In the genomic region with DNA sequence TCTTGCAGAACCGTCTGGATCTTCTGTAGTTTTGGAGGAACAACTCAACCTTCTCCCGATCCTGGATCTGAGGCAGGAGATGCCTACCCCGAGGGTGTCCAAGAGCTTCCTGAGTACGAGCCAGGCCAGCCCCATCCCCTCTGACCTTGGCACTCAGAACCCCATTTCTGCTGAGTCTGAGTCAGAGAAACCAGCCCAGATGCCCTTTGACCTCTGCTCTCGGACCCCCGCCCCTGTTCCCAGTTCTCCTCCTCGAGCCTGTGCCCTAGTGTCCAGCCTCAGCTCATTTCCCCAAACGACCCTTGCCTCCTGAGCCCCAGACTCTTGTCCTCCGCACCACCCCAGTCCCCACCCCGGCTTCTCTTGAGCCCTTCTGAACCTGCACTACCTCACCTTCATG, we compare ENCODE assay signal across 8 mouse cellular contexts. TPM values are rescaled to one million over a fixed set of nuclear protein-coding genes. Genes with fewer than 3 reads are reported as not detected.
DNase-seq lines count a peak whose midpoint lies in the region; ATAC-seq and TF ChIP-seq lines count a peak whose summit lies in the region.

No protein-coding gene starts in this region.

- no peak overlapping the region for H3K27ac ChIP-seq in heart, embryonic 12.5 days (ENCODE audit: poor library complexity, severe bottlenecking)
- H3K27ac ChIP-seq in brown adipose tissue, adult 24 weeks (replicated peaks; ENCODE audit: low read depth, low read length): no peak overlapping the region
- no peak overlapping the region for H3K27ac ChIP-seq in intestine, postnatal 0 days (ENCODE audit: low read depth, low read length)
- no peak overlapping the region for H3K27ac ChIP-seq in midbrain, embryonic 13.5 days

- H3K4me3 ChIP-seq in heart, embryonic 12.5 days: peak overlapping the region; percentile 76
- peak overlapping the region; percentile 68 for H3K4me3 ChIP-seq in brown adipose tissue, adult 24 weeks (ENCODE audit: insufficient read depth, low read depth, low read length)
- peak overlapping the region; percentile 65 for H3K4me3 ChIP-seq in intestine, postnatal 0 days (ENCODE audit: low read depth, low read length)
- peak overlapping the region; percentile 68 for H3K4me3 ChIP-seq in midbrain, embryonic 13.5 days (replicated peaks)

- H3K9ac ChIP-seq in heart, embryonic 12.5 days: peak overlapping the region; percentile 76
- H3K9ac ChIP-seq in intestine, postnatal 0 days (ENCODE audit: low read depth, low read length): 0 out of 2 replicates have a peak overlapping the region, but pooled peaks have one; percentile 50
- peak overlapping the region; percentile 80 for H3K9ac ChIP-seq in midbrain, embryonic 13.5 days (replicated peaks)

- H3K27me3 ChIP-seq in heart, embryonic 12.5 days (replicated peaks): no peaks in the 10 kb centered on the region
- H3K27me3 ChIP-seq in intestine, postnatal 0 days (replicated peaks; ENCODE audit: control insufficient read depth, insufficient read depth, low read length): no peaks in the 10 kb centered on the region
- H3K27me3 ChIP-seq in midbrain, embryonic 13.5 days: no peaks in the 10 kb centered on the region

- no peak for TF ChIP-seq CTCF in intestine, postnatal 0 days (IDR thresholded peaks at IDR 0.05; ENCODE audit: low read depth)

- H3K4me2 ChIP-seq in heart, embryonic 12.5 days: peak overlapping the region; percentile 97
- peak overlapping the region; percentile 99 for H3K4me2 ChIP-seq in intestine, postnatal 0 days (replicated peaks; ENCODE audit: low read depth)
- H3K4me2 ChIP-seq in midbrain, embryonic 13.5 days (replicated peaks): peak overlapping the region; percentile 93

- H3K36me3 ChIP-seq in heart, embryonic 12.5 days: peaks cover 34% of the 10 kb centered on the region
- peaks cover 13% of the 10 kb centered on the region; the same call in 1 of the 2 replicates for H3K36me3 ChIP-seq in intestine, postnatal 0 days (ENCODE audit: control insufficient read depth, insufficient read depth)
- peaks cover 41% of the 10 kb centered on the region for H3K36me3 ChIP-seq in midbrain, embryonic 13.5 days

- no peaks in the 10 kb centered on the region for H3K9me3 ChIP-seq in heart, embryonic 12.5 days (replicated peaks)
- no peaks in the 10 kb centered on the region for H3K9me3 ChIP-seq in intestine, postnatal 0 days (ENCODE audit: control insufficient read depth)
- H3K9me3 ChIP-seq in midbrain, embryonic 13.5 days: no peaks in the 10 kb centered on the region

- no peak for DNase-seq in heart, adult 9 months (ENCODE audit: low spot score in 2 of 2)
- DNase-seq in cerebellum, postnatal 10 days: no peak
- DNase-seq in ovary, adult 18-20 months (ENCODE audit: low spot score): no peak

- 33% methylated on average over 10 of the region's 10 CpGs for WGBS in heart, embryonic 12.5 days
- WGBS in intestine, postnatal 0 days: 31% methylated on average over 10 of the region's 10 CpGs
- 38% methylated on average over 10 of the region's 10 CpGs for WGBS in midbrain, embryonic 13.5 days

- peaks cover 12% of the 10 kb centered on the region for H3K4me1 ChIP-seq in heart, embryonic 12.5 days (replicated peaks)
- H3K4me1 ChIP-seq in brown adipose tissue, adult 24 weeks (ENCODE audit: control insufficient read depth, insufficient read depth, insufficient read length, low read length): no peaks in the 10 kb centered on the region
- H3K4me1 ChIP-seq in intestine, postnatal 0 days (replicated peaks; ENCODE audit: control insufficient read depth, insufficient read depth, low read length): no peaks in the 10 kb centered on the region; the same call in 1 of the 2 replicates
- H3K4me1 ChIP-seq in midbrain, embryonic 13.5 days (replicated peaks): peaks cover 16% of the 10 kb centered on the region

- no peak for ATAC-seq in heart, embryonic 12.5 days (ENCODE audit: insufficient number of reproducible peaks, low FRiP score)
- ATAC-seq in intestine, postnatal 0 days: 0 out of 2 replicates have a peak, but pooled peaks have one; percentile 11
- peak; percentile 38 for ATAC-seq in midbrain, embryonic 13.5 days
- ATAC-seq in erythroid progenitor cell, adult 5-6 weeks (replicated peaks; ENCODE audit: low FRiP score, poor library complexity, severe bottlenecking): no peak

RNA-seq across cellular contexts. Expression of a gene that starts 1.2 kb away (rescaled TPM):
- polyA plus RNA-seq in heart, embryonic 12.5 days (2016; fragmentation: Nextera tagmentation; extraction: Ambion mirVana): 3.1 and 3.3 TPM in 2 replicates
- 4.0 and 5.4 TPM in 2 replicates for polyA plus RNA-seq in brown adipose tissue, adult 24 weeks (2012; ENCODE audit: insufficient read depth, insufficient read length, missing spikeins)
- 0.21 and 0.69 TPM in 2 replicates for polyA plus RNA-seq in intestine, postnatal 0 days (2015; fragmentation: Nextera tagmentation; extraction: Ambion mirVana)
- 6.0 TPM in 2 replicates for polyA plus RNA-seq in midbrain, embryonic 13.5 days (2015; fragmentation: Nextera tagmentation; extraction: Ambion mirVana)
- not detected in 2 replicates for total RNA-seq in erythroid progenitor cell, adult 5-6 weeks (2015; ENCODE audit: low replicate concordance)
- not detected in 2 replicates for total RNA-seq in erythroid progenitor cell, adult 5-6 weeks (2017; ENCODE audit: low replicate concordance)

RNA-seq across cellular contexts. Expression of a gene that starts 13.4 kb away (rescaled TPM):
- polyA plus RNA-seq in heart, embryonic 12.5 days (2016; fragmentation: Nextera tagmentation; extraction: Ambion mirVana): not detected in 2 replicates
- not detected in 2 replicates for polyA plus RNA-seq in brown adipose tissue, adult 24 weeks (2012; ENCODE audit: insufficient read depth, insufficient read length, missing spikeins)
- 0.10 and 0.18 TPM in 2 replicates for polyA plus RNA-seq in intestine, postnatal 0 days (2015; fragmentation: Nextera tagmentation; extraction: Ambion mirVana)
- not detected in 2 replicates for polyA plus RNA-seq in midbrain, embryonic 13.5 days (2015; fragmentation: Nextera tagmentation; extraction: Ambion mirVana)
- total RNA-seq in erythroid progenitor cell, adult 5-6 weeks (2015; ENCODE audit: low replicate concordance): not detected in 2 replicates
- total RNA-seq in erythroid progenitor cell, adult 5-6 weeks (2017; ENCODE audit: low replicate concordance): not detected in 2 replicates

RNA-seq across cellular contexts. Expression of a gene that starts 45.6 kb away (rescaled TPM):
- 30.0 and 31.0 TPM in 2 replicates for polyA plus RNA-seq in heart, embryonic 12.5 days (2016; fragmentation: Nextera tagmentation; extraction: Ambion mirVana)
- 31.6 and 33.3 TPM in 2 replicates for polyA plus RNA-seq in brown adipose tissue, adult 24 weeks (2012; ENCODE audit: insufficient read depth, insufficient read length, missing spikeins)
- polyA plus RNA-seq in intestine, postnatal 0 days (2015; fragmentation: Nextera tagmentation; extraction: Ambion mirVana): 17.3 and 19.0 TPM in 2 replicates
- polyA plus RNA-seq in midbrain, embryonic 13.5 days (2015; fragmentation: Nextera tagmentation; extraction: Ambion mirVana): 34.2 and 36.4 TPM in 2 replicates
- 46.5 and 58.7 TPM in 2 replicates for total RNA-seq in erythroid progenitor cell, adult 5-6 weeks (2015; ENCODE audit: low replicate concordance)
- total RNA-seq in erythroid progenitor cell, adult 5-6 weeks (2017; ENCODE audit: low replicate concordance): 14.9 and 26.0 TPM in 2 replicates

RNA-seq across cellular contexts. Expression of a gene that starts 45.7 kb away (rescaled TPM):
- 26.2 and 26.9 TPM in 2 replicates for polyA plus RNA-seq in heart, embryonic 12.5 days (2016; fragmentation: Nextera tagmentation; extraction: Ambion mirVana)
- polyA plus RNA-seq in brown adipose tissue, adult 24 weeks (2012; ENCODE audit: insufficient read depth, insufficient read length, missing spikeins): 6.4 TPM in 2 replicates
- 8.6 and 9.3 TPM in 2 replicates for polyA plus RNA-seq in intestine, postnatal 0 days (2015; fragmentation: Nextera tagmentation; extraction: Ambion mirVana)
- 33.3 and 33.9 TPM in 2 replicates for polyA plus RNA-seq in midbrain, embryonic 13.5 days (2015; fragmentation: Nextera tagmentation; extraction: Ambion mirVana)
- 39.4 and 47.6 TPM in 2 replicates for total RNA-seq in erythroid progenitor cell, adult 5-6 weeks (2015; ENCODE audit: low replicate concordance)
- total RNA-seq in erythroid progenitor cell, adult 5-6 weeks (2017; ENCODE audit: low replicate concordance): 12.3 and 18.4 TPM in 2 replicates

RNA-seq across cellular contexts. Expression of a gene that starts 58.3 kb away (rescaled TPM):
- 137 and 142 TPM in 2 replicates for polyA plus RNA-seq in heart, embryonic 12.5 days (2016; fragmentation: Nextera tagmentation; extraction: Ambion mirVana)
- polyA plus RNA-seq in brown adipose tissue, adult 24 weeks (2012; ENCODE audit: insufficient read depth, insufficient read length, missing spikeins): 62.3 and 99.2 TPM in 2 replicates
- 227 and 235 TPM in 2 replicates for polyA plus RNA-seq in intestine, postnatal 0 days (2015; fragmentation: Nextera tagmentation; extraction: Ambion mirVana)
- 336 and 349 TPM in 2 replicates for polyA plus RNA-seq in midbrain, embryonic 13.5 days (2015; fragmentation: Nextera tagmentation; extraction: Ambion mirVana)
- 59.5 and 136 TPM in 2 replicates for total RNA-seq in erythroid progenitor cell, adult 5-6 weeks (2015; ENCODE audit: low replicate concordance)
- total RNA-seq in erythroid progenitor cell, adult 5-6 weeks (2017; ENCODE audit: low replicate concordance): 18.6 and 22.6 TPM in 2 replicates

Comparison
In these comparisons a context has a peak if more than half of its experiments do, and no peak if none do; other contexts are left out.
1. ATAC-seq: peak in intestine, postnatal 0 days (single experiment) and midbrain, embryonic 13.5 days (single experiment); none in heart, embryonic 12.5 days (single experiment) and erythroid progenitor cell, adult 5-6 weeks (single experiment).
2. Peak in every context shown above with its lines, with median percentiles within 50 percentile points of each other: H3K4me2 ChIP-seq, H3K4me3 ChIP-seq and H3K9ac ChIP-seq.